Mouse (Mus musculus): ENCODE data around the gene Cyp2ab1. TPM values are rescaled to one million over a fixed set of nuclear protein-coding genes. Genes with fewer than 3 reads are reported as not detected.

Cyp2ab1 gene
- total and polyA plus RNA-seq, 3 experiments, result not detected

- Histone ChIP-seq H3K4me3 (replicated peaks in 1 of 3; ENCODE audit: low read depth in 2 of 3, low read length in 2 of 3, poor library complexity in 1 of 3) (no peak overlapping the region), H3K27me3 (replicated peaks) (no peaks in the 10 kb centered on the region), H3K4me2 (ENCODE audit: insufficient read depth, low read depth, poor library complexity, severe bottlenecking) (no peak overlapping the region), H3K79me2 (replicated peaks; ENCODE audit: control insufficient read depth, extremely low read depth, insufficient read depth, poor library complexity, severe bottlenecking) (peaks cover 4% of the 10 kb centered on the region), H3K9me3 (replicated peaks; ENCODE audit: low read length) (no peaks in the 10 kb centered on the region), H3K9ac (ENCODE audit: insufficient read depth, low read depth) (no peak overlapping the region), H3K36me3 (replicated peaks in 1 of 2; ENCODE audit: control insufficient read depth in 1 of 2, insufficient read depth in 1 of 2, low read length in 1 of 2) (peaks cover 57 to 70% of the 10 kb centered on the region in 2 experiments), H3K27ac (ENCODE audit: insufficient read depth, low read depth) (no peak overlapping the region), H3K4me1 (ENCODE audit: control insufficient read depth in 1 of 2, insufficient read depth in 2 of 2) (no peaks in the 10 kb centered on the region)
- TF ChIP-seq POLR2AphosphoS2 (IDR thresholded peaks at IDR 0.05; ENCODE audit: low read depth, low read length), result no peak
- no peak for TF ChIP-seq MAX (IDR thresholded peaks at IDR 0.05; ENCODE audit: low read length)
- no peak for TF ChIP-seq RAD21 (IDR thresholded peaks at IDR 0.05; ENCODE audit: low read depth, low read length)
- in situ Hi-C loops (cut with MboI; ENCODE audit: low pct_ligation_motif_present, low pct_unique_long_range_greater_than_20kb, low sequenced_read_pairs) (no loop called here), dilution Hi-C loops (cut with MboI; ENCODE audit: extremely low pct_ligation_motif_present, extremely low pct_unique_long_range_greater_than_20kb, low sequenced_read_pairs) (no loop called here)
- DNase-seq (ENCODE audit: extremely low read depth), result no peak
Measured at GRCm38 (mm10) chr16:20279395-20279794, 45.8 kb downstream of the Cyp2ab1 start.

GRCm38 (mm10) chr16:20272994-20273393, 52.2 kb downstream of the Cyp2ab1 start:
- H3K27ac ChIP-seq (ENCODE audit: insufficient read depth, low read depth), result no peak overlapping the region
- H3K27me3 ChIP-seq (replicated peaks), result no peaks in the 10 kb centered on the region
- no peaks in the 10 kb centered on the region for H3K79me2 ChIP-seq (replicated peaks; ENCODE audit: control insufficient read depth, extremely low read depth, insufficient read depth, poor library complexity, severe bottlenecking)
- in situ Hi-C loops (cut with MboI; ENCODE audit: low pct_ligation_motif_present, low pct_unique_long_range_greater_than_20kb, low sequenced_read_pairs), result no loop called here
- no peaks in the 10 kb centered on the region for H3K9me3 ChIP-seq (replicated peaks; ENCODE audit: low read length)
- H3K4me1 ChIP-seq (ENCODE audit: control insufficient read depth in 1 of 2, insufficient read depth in 2 of 2), result peaks cover 0 to 17% of the 10 kb centered on the region in 2 experiments; a peak in 2 of 4 replicates
- peaks cover under 1 to 6% of the 10 kb centered on the region in 2 experiments for H3K36me3 ChIP-seq (replicated peaks in 1 of 2; ENCODE audit: control insufficient read depth in 1 of 2, insufficient read depth in 1 of 2, low read length in 1 of 2)
- H3K4me3 ChIP-seq (replicated peaks in 1 of 3; ENCODE audit: low read depth in 2 of 3, low read length in 2 of 3, poor library complexity in 1 of 3), result no peak overlapping the region
- no peak for DNase-seq (ENCODE audit: extremely low read depth)
- H3K9ac ChIP-seq (ENCODE audit: insufficient read depth, low read depth), result no peak overlapping the region
- TF ChIP-seq E2F4 (IDR thresholded peaks at IDR 0.05; ENCODE audit: insufficient replicate concordance, low read depth, low read length) (no peak), RAD21 (IDR thresholded peaks at IDR 0.05; ENCODE audit: low read depth, low read length) (no peak), NELFE (IDR thresholded peaks at IDR 0.05; ENCODE audit: low read depth, low read length) (no peak), ZNF384 (IDR thresholded peaks at IDR 0.05; ENCODE audit: low read depth, low read length) (no peak), MAFK (IDR thresholded peaks at IDR 0.05; ENCODE audit: insufficient replicate concordance, low read length) (no peak), TCF12 (IDR thresholded peaks at IDR 0.05; ENCODE audit: low read depth, low read length) (no peak), MEF2A (IDR thresholded peaks at IDR 0.05; ENCODE audit: borderline replicate concordance, low read depth, low read length) (no peak), USF2 (conservative IDR thresholded peaks at IDR 0.05; ENCODE audit: low read depth, low read length) (no peak), KAT2A (IDR thresholded peaks at IDR 0.05; ENCODE audit: insufficient replicate concordance, low read length) (no peak), ELF1 (IDR thresholded peaks at IDR 0.05; ENCODE audit: low read depth, low read length) (no peak), MAX (IDR thresholded peaks at IDR 0.05; ENCODE audit: low read length) (no peak), MYC (IDR thresholded peaks at IDR 0.05; ENCODE audit: low read depth, low read length) (no peak), CTCF (conservative IDR thresholded peaks at IDR 0.05 in 1 of 2, IDR thresholded peaks at IDR 0.05 in 1 of 2; ENCODE audit: low read depth in 2 of 2, low read length in 2 of 2) (no peak), BHLHE40 (IDR thresholded peaks at IDR 0.05; ENCODE audit: low read depth, low read length) (no peak)
- peak overlapping the region; percentile 53; the same call in 1 of the 2 replicates for H3K4me2 ChIP-seq (ENCODE audit: insufficient read depth, low read depth, poor library complexity, severe bottlenecking)
- dilution Hi-C loops (cut with MboI; ENCODE audit: extremely low pct_ligation_motif_present, extremely low pct_unique_long_range_greater_than_20kb, low sequenced_read_pairs), result no loop called here
